10 mouse cellular contexts compared by ENCODE assay signal in genomic region chr15:89841364-89842017, GRCm38 (mm10). TPM values are rescaled to one million over a fixed set of nuclear protein-coding genes. Genes with fewer than 3 reads are reported as not detected.
DNase-seq lines count a peak whose midpoint lies in the region; ATAC-seq and TF ChIP-seq lines count a peak whose summit lies in the region.
"Had no signal": no experiment of that assay in that cellular context is flagged by ENCODE, and none has a peak within 500 bp of the region (broad histone marks: within the 10 kb centered on the region; RNA-seq: fewer than 3 reads in every experiment).

Gene Syt10 (minus strand): TSS chr15:89841860.

- peak within 1 kb of the TSS; percentile 80 for H3K4me2 ChIP-seq in kidney, postnatal 0 days (ENCODE audit: low read length)
- peak within 1 kb of the TSS; percentile 54 for H3K4me2 ChIP-seq in liver, embryonic 13.5 days

- DNase-seq in kidney, adult 18-20 months, result peak; percentile 4
- DNase-seq in kidney, adult 8-10 months, result no peak
- peak; percentile 17 to 32 for DNase-seq in cerebellum, postnatal 36 days
- DNase-seq in frontal cortex, postnatal 25 days (ENCODE audit: low spot score in 2 of 2), result peak; percentile 12 to 20
- DNase-seq in kidney, postnatal 0 days (ENCODE audit: low spot score), result peak; percentile 7
- DNase-seq in liver, embryonic 13.5 days, result no peak
- peak; percentile 58 to 64 for DNase-seq in right cerebral cortex, postnatal 10 days (ENCODE audit: low spot score in 2 of 2)

- H3K27ac ChIP-seq in kidney, postnatal 0 days, result no peak within 1 kb of the TSS
- no peak within 1 kb of the TSS for H3K27ac ChIP-seq in liver, embryonic 13.5 days
- H3K27ac ChIP-seq: macrophage had no signal

- H3K9ac ChIP-seq in kidney, postnatal 0 days (ENCODE audit: low read depth, low read length), result no peak within 1 kb of the TSS
- no peak within 1 kb of the TSS for H3K9ac ChIP-seq in liver, embryonic 13.5 days

- no peaks in the 10 kb centered on the region for H3K9me3 ChIP-seq in kidney, postnatal 0 days (replicated peaks; ENCODE audit: low read length)
- H3K9me3 ChIP-seq in liver, embryonic 13.5 days (replicated peaks), result no peaks in the 10 kb centered on the region

- WGBS in kidney, postnatal 0 days, result under 1% methylated on average over 49 of the region's 53 CpGs
- WGBS in liver, embryonic 13.5 days (ENCODE audit: insufficient replicate concordance), result 1% methylated on average over 53 of the region's 53 CpGs

- TF ChIP-seq CTCF in kidney, postnatal 0 days (IDR thresholded peaks at IDR 0.05; ENCODE audit: low read depth), result no peak

- H3K4me1 ChIP-seq in kidney, postnatal 0 days (replicated peaks; ENCODE audit: insufficient read depth, low read length), result no peaks in the 10 kb centered on the region
- H3K4me1 ChIP-seq in liver, embryonic 13.5 days (replicated peaks), result no peaks in the 10 kb centered on the region

- H3K4me3 ChIP-seq in kidney, postnatal 0 days (replicated peaks; ENCODE audit: low read depth, low read length), result peak within 1 kb of the TSS; percentile 43
- H3K4me3 ChIP-seq in liver, embryonic 13.5 days (replicated peaks), result peak within 1 kb of the TSS; percentile 36

- peaks cover 31% of the 10 kb centered on the region for H3K27me3 ChIP-seq in kidney, postnatal 0 days (ENCODE audit: insufficient read depth, low read length)
- H3K27me3 ChIP-seq in liver, embryonic 13.5 days, result peaks cover 24% of the 10 kb centered on the region

- H3K36me3 ChIP-seq in kidney, postnatal 0 days (ENCODE audit: insufficient read depth, low read length), result no peaks in the 10 kb centered on the region
- no peaks in the 10 kb centered on the region for H3K36me3 ChIP-seq in liver, embryonic 13.5 days

- ATAC-seq in kidney, postnatal 0 days (replicated peaks; ENCODE audit: low FRiP score, low read depth), result peak; percentile 57
- no peak for ATAC-seq in liver, embryonic 13.5 days (ENCODE audit: low read depth)
- ATAC-seq in megakaryocyte-erythroid progenitor cell, adult 5-6 weeks (replicated peaks; ENCODE audit: low FRiP score, low TSS enrichment, poor library complexity, severe bottlenecking), result no peak

RNA-seq across cellular contexts. Expression of gene Syt10, which starts in this region (rescaled TPM):
- 0.19 and 0.20 TPM in 2 replicates for polyA plus RNA-seq in kidney, postnatal 0 days (2015; fragmentation: Nextera tagmentation; extraction: Ambion mirVana)
- polyA plus RNA-seq in liver, embryonic 13.5 days (2015; fragmentation: Nextera tagmentation; extraction: Ambion mirVana), result not detected in 2 replicates
- total RNA-seq in megakaryocyte-erythroid progenitor cell, adult 5-6 weeks (2014; fragmentation: Nextera tagmentation), result not detected in 2 replicates
- not detected in 2 replicates for total RNA-seq in megakaryocyte-erythroid progenitor cell, adult 5-6 weeks (2017)
- total RNA-seq: MEL had no signal
- polyA plus RNA-seq: macrophage had no signal

Comparison
In these comparisons a context has a peak if more than half of its experiments do, and no peak if none do; other contexts are left out.
1. DNase-seq: peak in kidney, adult 18-20 months (single experiment), cerebellum, postnatal 36 days (2 of 2), frontal cortex, postnatal 25 days (2 of 2) and right cerebral cortex, postnatal 10 days (2 of 2); none in kidney, adult 8-10 months (0 of 2) and liver, embryonic 13.5 days (single experiment).
2. Peak in DNase-seq, ATAC-seq, H3K4me3 ChIP-seq and H3K4me2 ChIP-seq in kidney, postnatal 0 days; RNA of the gene not detected or under 1 TPM.